Mouse (Mus musculus) effector memory CD4-positive, alpha-beta T cell, adult 7 months (primary cell): ENCODE measurements around the gene Haao. TPM values are rescaled to one million over a fixed set of nuclear protein-coding genes. Genes with fewer than 3 reads are reported as not detected.

Source experiments
- polyA plus RNA-seq: library from polyadenylated mRNA; unstranded; fragments of 100-300 nt; shearing (Covaris generic); gene quantifications from one replicate; pipeline ENCODE4 v1.2.1, GENCODE M21; 2017

The Haao gene
- 6.9 TPM for polyA plus RNA-seq

GRCm38 (mm10) chr17:83847815-83848214 lies at the start of gene Haao:
Gene Haao (minus strand): TSS chr17:83847963.

Other genes starting within 250 kb of the Haao start
- 0.40 TPM for gene Kcng3, start 216.1 kb downstream of the Haao start, polyA plus RNA-seq
- gene Mta3, start 141.8 kb downstream of the Haao start, polyA plus RNA-seq: 97.6 TPM